Mouse (Mus musculus) hindbrain, embryonic 15.5 days (tissue): Measurements from ENCODE around the gene 1110004F10Rik. TPM values are rescaled to one million over a fixed set of nuclear protein-coding genes. Genes with fewer than 3 reads are reported as not detected.
"Not testable (repeated sequence)": the region's sequence is repeated elsewhere in the genome, so short reads cannot be mapped to it uniquely, and the experiment has no call there.

Source experiments
- ATAC-seq: fragments of 200-750 bp; cut with Nextera tagmentation; 2 replicates; pipeline ENCODE4 v1.8.0; 2017; ENCODE audit warnings: low read depth, moderate number of reproducible peaks, moderate TSS enrichment; ENCODE audit not compliant: low FRiP score
- H3K27ac ChIP-seq: fragments of 300-500 bp; sonication (generic); replicated peaks from 2 replicates; pipeline ENCODE4 v1.5.1; 2015; ENCODE audit warnings: mild to moderate bottlenecking, inconsistent platforms
- H3K27me3 ChIP-seq: fragments of 300-500 bp; sonication (generic); 2 replicates; pipeline ENCODE4 v1.6.1; 2015; ENCODE audit warnings: control low read depth, inconsistent platforms
- H3K36me3 ChIP-seq: fragments of 300-500 bp; sonication (generic); 2 replicates; pipeline ENCODE4 v1.6.1; 2015; ENCODE audit warnings: control low read depth, inconsistent platforms
- H3K4me1 ChIP-seq: fragments of 300-500 bp; sonication (generic); replicated peaks from 2 replicates; pipeline ENCODE4 v1.6.1; 2015; ENCODE audit warnings: control low read depth, inconsistent platforms
- H3K4me2 ChIP-seq: fragments of 300-500 bp; sonication (generic); 2 replicates; pipeline ENCODE4 v1.6.1; 2015; ENCODE audit warnings: moderate library complexity, mild to moderate bottlenecking, inconsistent platforms
- H3K4me3 ChIP-seq: fragments of 300-500 bp; sonication (generic); 2 replicates; pipeline ENCODE4 v1.5.1; 2015; ENCODE audit warnings: mild to moderate bottlenecking, inconsistent platforms
- H3K9ac ChIP-seq: fragments of 300-500 bp; sonication (generic); 2 replicates; pipeline ENCODE4 v1.6.1; 2015; ENCODE audit warnings: inconsistent platforms
- H3K9me3 ChIP-seq: fragments of 300-500 bp; sonication (generic); 2 replicates; pipeline ENCODE4 v1.6.1; 2016; ENCODE audit warnings: control low read depth, inconsistent platforms
- WGBS: fragments of 180-500 bp; shearing (Covaris S2); methylation state at CpG from one replicate; pipeline ENCODE4 v1.1.7; 2015; 5-methylcytosine and 5-hydroxymethylcytosine counted together
- polyA plus RNA-seq: library from polyadenylated mRNA; unstranded; fragments of >200 nt; fragmentation: Nextera tagmentation; extraction: Ambion mirVana; gene quantifications from 2 replicates; pipeline ENCODE4 v1.2.1, GENCODE M21; 2015

1110004F10Rik gene
- polyA plus RNA-seq, 1 experiment from 2014 or later = 297 TPM

DNA sequence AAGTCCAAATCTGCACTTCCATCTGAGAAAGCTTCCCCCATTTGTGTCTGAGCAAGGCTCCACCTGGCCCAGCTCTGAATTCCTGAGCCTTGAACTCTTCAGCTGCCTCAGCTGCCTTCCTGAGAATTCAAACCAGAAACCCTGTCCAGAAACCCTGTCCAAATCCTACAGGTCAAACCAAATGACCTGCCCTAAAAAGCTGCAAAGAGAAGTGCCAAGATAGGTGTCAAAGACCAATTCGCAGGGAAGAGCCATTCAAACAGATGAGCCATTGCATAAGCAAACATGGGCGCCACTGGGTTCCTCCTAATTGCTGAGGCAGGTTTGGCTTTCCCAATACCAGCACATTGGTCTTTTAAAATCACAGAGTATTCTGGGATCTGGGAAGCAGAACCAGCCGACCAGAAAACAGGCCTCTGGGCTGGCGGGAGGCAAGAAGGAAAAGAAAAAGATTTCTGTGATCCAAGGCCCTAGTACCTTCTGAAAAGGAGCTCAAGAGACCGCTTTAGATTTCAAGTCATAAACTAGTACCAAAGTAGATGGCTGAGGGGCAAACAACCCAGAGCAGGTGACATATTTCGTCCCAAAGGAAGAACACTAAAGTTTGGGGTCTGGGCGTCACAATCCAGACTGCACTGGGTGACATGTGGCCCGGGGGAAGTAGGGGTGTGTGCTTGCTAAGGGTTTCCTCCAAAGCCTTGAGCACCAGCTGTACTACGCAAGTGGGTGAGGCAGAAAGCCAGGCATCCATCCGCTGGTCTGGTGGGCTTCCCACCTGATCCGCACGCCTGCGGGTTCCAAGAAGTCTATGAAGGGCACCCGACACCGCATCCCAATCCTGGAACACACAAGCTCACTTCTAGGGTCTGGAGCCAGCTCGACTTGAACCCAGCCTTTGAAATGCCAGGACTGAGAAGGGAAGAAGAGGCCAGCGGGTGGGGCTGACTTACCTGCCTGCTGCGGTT is 2.3 kb upstream of the 1110004F10Rik start:
- Histone ChIP-seq H3K27ac (no peak overlapping the region), H3K9ac (no peak overlapping the region), H3K4me1 (peaks cover 48% of the 10 kb centered on the region), H3K36me3 (no peaks in the 10 kb centered on the region), H3K4me3 (no peak overlapping the region), H3K9me3 (no peaks in the 10 kb centered on the region), H3K27me3 (peaks cover 53% of the 10 kb centered on the region), H3K4me2 (0 out of 2 replicates have a peak overlapping the region, but pooled peaks have one; percentile 84)
- 25% methylated on average over 18 of the region's 18 CpGs for WGBS
- no peak for ATAC-seq

DNA sequence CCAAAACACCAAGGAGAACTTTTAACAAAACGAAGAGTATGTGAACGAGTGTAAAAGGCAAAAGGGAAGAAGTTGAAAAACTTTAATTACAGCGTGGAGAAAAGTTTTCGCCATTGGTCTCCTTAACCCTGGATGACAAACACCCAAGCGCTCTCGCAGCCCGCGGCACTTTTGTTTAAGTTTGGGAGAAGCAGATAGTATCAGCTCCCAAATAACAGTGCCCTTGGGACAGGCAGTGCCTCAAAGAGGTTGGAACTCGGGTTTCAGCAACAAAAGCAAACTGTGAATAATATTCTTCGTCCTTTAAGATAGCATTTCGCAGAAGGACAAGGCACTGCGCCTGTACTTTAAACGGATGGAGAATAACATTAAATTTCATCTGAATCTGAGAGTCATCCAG is 1.2 kb upstream of the 1110004F10Rik start:
- no peak overlapping the region for H3K9ac ChIP-seq
- H3K4me1 ChIP-seq = peaks cover 41% of the 10 kb centered on the region
- peaks cover 49% of the 10 kb centered on the region for H3K27me3 ChIP-seq

DNA sequence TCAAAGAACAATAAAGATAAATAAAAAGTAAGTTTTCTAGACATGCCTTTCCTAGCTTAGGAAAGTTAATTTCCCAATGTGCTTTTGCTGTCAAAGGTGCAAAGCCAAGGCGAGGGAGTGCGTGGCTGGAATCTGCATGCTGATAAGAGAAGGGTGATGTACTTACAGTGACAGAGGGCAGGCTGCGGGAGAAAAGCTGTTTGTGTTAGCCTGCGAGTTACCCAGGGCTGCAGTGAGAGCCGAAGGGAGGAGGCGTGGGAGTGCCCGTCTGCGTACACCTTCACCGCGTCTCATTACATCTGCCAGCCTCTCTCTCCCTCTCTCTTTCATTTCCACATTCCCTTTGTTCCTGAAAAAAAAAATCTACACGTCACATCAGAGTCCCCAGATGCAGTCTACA is 686 bp upstream of the 1110004F10Rik start, which contains the start of gene Sox6:
Gene Sox6 (minus strand): TSS at position 286 of the 400 bp plus-strand sequence.
- H3K27me3 ChIP-seq = peaks cover 49% of the 10 kb centered on the region
- no peaks in the 10 kb centered on the region for H3K36me3 ChIP-seq
- peaks cover 38% of the 10 kb centered on the region for H3K4me1 ChIP-seq
- 0 out of 2 replicates have a peak within 1 kb of the TSS, but pooled peaks have one; percentile 20 for H3K27ac ChIP-seq
- no peaks in the 10 kb centered on the region for H3K9me3 ChIP-seq
- H3K4me2 ChIP-seq = peak within 1 kb of the TSS; percentile 84
- no peak for ATAC-seq
- under 1% methylated on average over 11 of the region's 11 CpGs for WGBS
- peak within 1 kb of the TSS; percentile 42 for H3K9ac ChIP-seq
- peak within 1 kb of the TSS; percentile 51 for H3K4me3 ChIP-seq

More for the DNA sequence above, 1.2 kb upstream of the 1110004F10Rik start:
- no peak for ATAC-seq
- H3K9me3 ChIP-seq = no peaks in the 10 kb centered on the region
- H3K4me2 ChIP-seq = peak overlapping the region; percentile 84
- 2% methylated on average over 13 of the region's 13 CpGs for WGBS
- H3K4me3 ChIP-seq = peak overlapping the region; percentile 51; the same call in 1 of the 2 replicates
- no peaks in the 10 kb centered on the region for H3K36me3 ChIP-seq
- H3K27ac ChIP-seq = no peak overlapping the region

DNA sequence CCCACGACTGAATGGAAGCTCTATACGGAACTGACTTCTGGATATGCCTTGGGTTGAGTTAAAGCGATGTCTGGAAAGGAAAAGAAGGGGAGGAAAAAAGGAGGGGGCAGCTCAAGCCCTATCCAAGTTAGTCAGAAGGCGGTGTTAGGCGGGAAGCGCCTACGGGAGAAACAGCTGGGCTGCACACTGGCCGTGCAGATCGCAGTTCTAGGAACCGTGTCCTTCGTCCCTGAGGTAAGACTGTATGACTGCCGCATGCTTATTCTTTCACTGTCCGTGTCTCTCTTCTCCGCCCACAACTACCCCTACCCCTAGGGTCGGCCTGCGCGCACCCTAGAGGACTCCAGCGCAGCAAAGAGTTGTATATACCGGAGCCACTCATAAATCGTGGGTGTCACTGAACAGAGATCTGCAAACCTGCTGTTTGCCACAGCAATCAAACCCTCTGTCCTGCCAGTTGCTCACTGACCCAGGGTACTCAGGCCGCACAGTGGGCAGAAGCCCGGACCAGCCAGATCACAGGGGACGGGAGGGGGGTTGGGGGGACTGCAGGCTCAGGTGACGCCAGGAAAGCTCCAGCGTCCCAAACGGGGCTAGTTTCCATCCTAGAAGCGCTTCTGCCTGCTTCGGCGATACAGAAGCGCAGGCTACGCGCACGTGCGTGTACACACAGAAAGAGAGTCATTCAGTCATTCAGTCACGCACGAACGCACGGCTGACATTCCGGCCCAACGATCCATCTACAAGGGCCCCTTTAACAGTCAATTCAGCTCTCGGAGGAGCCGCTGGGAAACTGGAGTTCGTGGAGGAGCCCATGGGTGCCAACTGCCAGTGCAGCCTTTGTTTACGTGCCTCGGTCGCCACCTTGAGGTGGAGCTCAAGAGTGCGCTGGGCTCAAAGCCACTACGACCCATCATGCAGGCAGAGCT is 605 bp downstream of the 1110004F10Rik start:
- peaks cover 46% of the 10 kb centered on the region for H3K27me3 ChIP-seq
- no peaks in the 10 kb centered on the region for H3K36me3 ChIP-seq
- H3K9ac ChIP-seq = peak overlapping the region; percentile 42
- H3K4me1 ChIP-seq = peaks cover 25% of the 10 kb centered on the region
- peak overlapping the region; percentile 51 for H3K4me3 ChIP-seq
- peak; percentile 92 for ATAC-seq
- H3K9me3 ChIP-seq = no peaks in the 10 kb centered on the region
- H3K4me2 ChIP-seq = peak overlapping the region; percentile 84
- under 1% methylated on average over 48 of the region's 48 CpGs for WGBS
- 0 out of 2 replicates have a peak overlapping the region, but pooled peaks have one; percentile 20 for H3K27ac ChIP-seq

DNA sequence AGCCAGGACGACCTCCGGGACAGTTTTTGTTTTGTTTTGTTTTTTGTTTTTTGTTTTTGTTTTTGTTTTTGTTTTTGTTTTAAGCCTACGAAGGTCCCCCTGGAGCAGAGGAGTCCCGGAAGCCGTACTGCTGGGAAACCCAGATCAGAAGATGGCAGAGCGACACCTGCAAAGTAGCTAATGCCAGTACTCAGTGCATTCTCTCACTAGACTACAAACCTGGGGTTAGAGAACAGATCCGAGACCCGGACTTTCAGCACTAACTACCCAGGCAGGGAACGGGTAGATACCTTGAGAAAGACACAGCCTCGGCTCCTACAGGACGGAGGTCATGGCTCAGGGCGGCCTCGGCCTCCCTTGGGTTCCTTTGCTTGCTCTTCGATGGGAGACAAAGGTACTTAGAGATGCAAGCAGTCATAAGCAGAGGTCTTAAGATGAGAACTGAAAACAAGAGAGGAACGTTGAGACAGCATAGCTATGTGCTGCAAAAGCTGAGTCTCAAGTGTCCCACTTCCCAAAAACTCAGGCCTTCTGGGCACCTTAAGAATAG is 1.3 kb downstream of the 1110004F10Rik start:
- peaks cover 42% of the 10 kb centered on the region for H3K27me3 ChIP-seq
- H3K27ac ChIP-seq = no peak overlapping the region

DNA sequence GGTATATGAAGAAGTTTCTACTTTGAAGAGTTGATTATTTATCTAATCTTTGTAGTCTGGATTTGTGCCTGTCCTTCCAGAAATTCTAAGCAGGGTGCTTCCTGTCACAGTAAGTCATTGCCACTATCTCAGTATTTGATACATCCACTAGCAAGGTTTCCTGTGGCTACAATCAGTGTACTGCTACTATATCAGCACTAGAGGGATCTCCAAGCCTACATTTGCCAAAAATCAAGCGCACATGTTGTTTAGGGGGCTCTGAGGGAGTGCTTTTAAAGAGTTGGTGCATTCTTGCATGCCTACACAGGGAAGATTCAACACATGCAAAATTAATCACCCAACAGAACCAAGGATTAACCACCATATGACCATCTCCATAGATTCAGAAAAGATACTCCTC is 21.5 kb downstream of the 1110004F10Rik start:
- no peaks in the 10 kb centered on the region for H3K36me3 ChIP-seq
- H3K9me3 ChIP-seq = no peaks in the 10 kb centered on the region
- H3K27ac ChIP-seq = no peak overlapping the region
- H3K9ac ChIP-seq = no peak overlapping the region
- no peak overlapping the region for H3K4me3 ChIP-seq
- H3K4me2 ChIP-seq = no peak overlapping the region
- no peak for ATAC-seq
- 56% methylated on average over 1 of the region's 1 CpGs for WGBS
- no peaks in the 10 kb centered on the region for H3K27me3 ChIP-seq
- no peaks in the 10 kb centered on the region for H3K4me1 ChIP-seq

More for the DNA sequence above, 1.3 kb downstream of the 1110004F10Rik start:
- Histone ChIP-seq H3K4me2 (peak overlapping the region; percentile 84), H3K36me3 (no peaks in the 10 kb centered on the region), H3K4me1 (peaks cover 22% of the 10 kb centered on the region), H3K4me3 (peak overlapping the region; percentile 51), H3K9ac (no peak overlapping the region; the same call in 1 of the 2 replicates), H3K9me3 (no peaks in the 10 kb centered on the region)
- ATAC-seq = peak; percentile 60
- WGBS = 17% methylated on average over 15 of the region's 15 CpGs

DNA sequence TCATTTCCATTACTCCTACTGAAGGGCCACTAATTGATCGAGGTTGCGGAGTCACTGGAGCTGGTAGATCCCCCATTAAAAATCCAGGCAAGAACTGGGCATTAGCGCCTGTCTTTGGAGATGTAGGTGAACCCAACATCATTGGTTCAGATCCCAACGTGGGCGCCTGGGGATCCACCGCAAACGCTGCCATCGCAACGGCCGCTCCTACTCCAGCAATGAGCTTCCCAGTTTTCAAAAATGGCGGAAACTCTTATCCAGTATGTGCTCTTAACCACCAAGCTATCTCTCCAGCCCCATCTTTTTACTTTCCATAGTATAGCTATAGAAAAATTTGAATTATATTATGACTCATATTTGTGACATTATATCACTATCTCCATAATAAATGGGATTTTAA is 45.2 kb downstream of the 1110004F10Rik start, which contains the start of gene Gm4353:
Gene Gm4353 (minus strand): TSS at position 270 of the 400 bp plus-strand sequence.
- not testable (repeated sequence) for H3K27me3 ChIP-seq, H3K4me3 ChIP-seq, H3K36me3 ChIP-seq, H3K4me2 ChIP-seq, ATAC-seq, H3K27ac ChIP-seq, H3K9me3 ChIP-seq, H3K4me1 ChIP-seq, H3K9ac ChIP-seq
- 96% methylated on average over 11 of the region's 11 CpGs for WGBS

DNA sequence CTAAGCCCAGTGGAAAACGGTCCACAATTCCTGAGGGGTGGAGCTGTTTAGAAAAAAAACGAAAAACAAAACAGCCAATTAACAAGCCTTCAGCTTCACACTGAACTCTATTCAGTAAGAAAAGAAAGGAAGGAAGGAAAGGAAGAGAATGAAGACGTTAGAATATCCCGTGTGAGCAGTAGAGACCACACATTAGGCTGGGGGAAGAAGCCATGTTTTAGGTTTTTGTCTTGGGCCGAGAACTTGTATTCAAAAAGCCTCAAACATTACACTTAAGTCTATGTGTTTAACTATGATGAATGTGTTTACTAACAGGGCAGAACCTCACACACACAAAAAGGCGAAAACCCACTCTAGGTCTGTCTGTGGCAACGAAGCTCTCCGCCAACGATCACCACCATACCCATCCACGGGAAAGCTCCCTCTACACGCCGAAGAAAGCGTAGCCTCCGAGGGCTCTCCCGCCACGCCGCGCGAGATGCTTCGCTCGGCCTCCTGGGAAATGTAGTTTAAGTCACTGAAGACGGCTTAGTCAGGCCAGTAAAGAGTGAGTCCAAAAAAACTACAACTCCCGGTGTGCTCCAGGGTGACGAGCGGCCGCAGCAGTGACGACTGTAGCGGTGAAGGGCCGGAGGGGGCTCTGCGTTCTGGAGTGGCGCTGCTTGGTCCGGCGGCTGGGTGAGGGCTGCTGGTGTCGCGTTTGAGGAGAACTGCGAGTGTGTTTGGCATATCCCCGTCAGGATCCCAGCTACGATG is 53.7 kb downstream of the 1110004F10Rik start:
- WGBS = under 1% methylated on average over 38 of the region's 38 CpGs
- peak overlapping the region; percentile 72 for H3K4me3 ChIP-seq
- peak overlapping the region; percentile 86 for H3K9ac ChIP-seq
- H3K27ac ChIP-seq = peak overlapping the region; percentile 97
- no peaks in the 10 kb centered on the region for H3K9me3 ChIP-seq
- peak overlapping the region; percentile 76 for H3K4me2 ChIP-seq
- H3K27me3 ChIP-seq = no peaks in the 10 kb centered on the region
- H3K36me3 ChIP-seq = no peaks in the 10 kb centered on the region
- peaks cover 31% of the 10 kb centered on the region for H3K4me1 ChIP-seq
- ATAC-seq = peak; percentile 100

DNA sequence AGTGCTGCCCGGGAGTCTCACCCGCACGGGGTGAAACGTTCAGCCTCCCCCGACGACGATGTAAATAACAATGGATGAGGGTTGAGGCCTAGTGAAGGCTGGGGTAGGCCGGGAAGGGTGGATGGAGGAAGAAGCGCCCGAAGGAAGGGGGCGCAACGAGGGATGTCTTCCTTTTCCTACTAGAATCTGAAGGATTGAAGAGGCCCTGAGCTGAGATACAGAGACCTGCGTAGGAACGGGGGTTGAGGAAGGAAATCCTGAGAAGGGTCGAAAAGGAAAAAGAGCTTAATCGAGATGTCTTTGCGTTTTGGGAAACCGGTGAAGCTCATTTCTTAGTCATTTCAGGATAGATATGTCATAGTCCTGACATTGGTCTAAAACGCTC is 54.3 kb downstream of the 1110004F10Rik start:
- peak overlapping the region; percentile 76 for H3K4me2 ChIP-seq
- H3K4me1 ChIP-seq = peaks cover 31% of the 10 kb centered on the region
- H3K27ac ChIP-seq = peak overlapping the region; percentile 97
- no peaks in the 10 kb centered on the region for H3K27me3 ChIP-seq
- peak overlapping the region; percentile 86 for H3K9ac ChIP-seq
- ATAC-seq = peak; percentile 91
- no peaks in the 10 kb centered on the region for H3K36me3 ChIP-seq
- peak overlapping the region; percentile 72 for H3K4me3 ChIP-seq
- under 1% methylated on average over 19 of the region's 19 CpGs for WGBS
- no peaks in the 10 kb centered on the region for H3K9me3 ChIP-seq

DNA sequence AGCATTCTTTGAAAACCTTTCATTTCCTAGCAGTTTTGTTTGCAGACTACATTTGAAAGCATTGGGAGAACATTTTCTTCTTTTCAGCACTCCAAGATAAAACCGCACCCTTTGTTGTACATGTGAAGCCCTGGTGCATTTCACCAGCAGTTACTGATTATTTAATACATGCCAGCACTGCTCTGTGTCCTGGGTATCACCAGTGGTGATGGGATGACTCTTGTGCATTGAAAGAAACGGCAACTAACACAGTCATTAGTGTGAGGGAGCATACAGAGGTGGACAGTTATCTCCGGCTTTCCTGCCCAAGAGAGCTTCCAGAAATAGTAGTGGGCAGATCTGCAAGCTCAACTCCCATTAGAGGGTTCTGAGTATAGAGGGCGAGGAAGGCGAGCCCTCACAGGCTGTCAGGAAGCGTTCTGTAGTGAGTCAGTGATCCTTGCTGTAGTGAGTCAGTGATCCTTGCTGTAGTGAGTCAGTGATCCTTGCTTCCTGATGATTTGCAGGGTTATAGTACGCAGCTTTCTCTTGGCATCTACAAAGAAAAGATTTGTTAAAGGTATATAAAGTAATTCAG is 60.8 kb downstream of the 1110004F10Rik start:
- 84% methylated on average over 7 of the region's 7 CpGs for WGBS
- Histone ChIP-seq H3K9me3 (no peaks in the 10 kb centered on the region), H3K4me3 (no peak overlapping the region), H3K4me1 (peaks cover 26% of the 10 kb centered on the region), H3K4me2 (no peak overlapping the region), H3K27ac (0 out of 2 replicates have a peak overlapping the region, but pooled peaks have one; percentile 25), H3K36me3 (peaks cover 34% of the 10 kb centered on the region), H3K27me3 (no peaks in the 10 kb centered on the region), H3K9ac (no peak overlapping the region)
- ATAC-seq = no peak
